In the genomic region with DNA sequence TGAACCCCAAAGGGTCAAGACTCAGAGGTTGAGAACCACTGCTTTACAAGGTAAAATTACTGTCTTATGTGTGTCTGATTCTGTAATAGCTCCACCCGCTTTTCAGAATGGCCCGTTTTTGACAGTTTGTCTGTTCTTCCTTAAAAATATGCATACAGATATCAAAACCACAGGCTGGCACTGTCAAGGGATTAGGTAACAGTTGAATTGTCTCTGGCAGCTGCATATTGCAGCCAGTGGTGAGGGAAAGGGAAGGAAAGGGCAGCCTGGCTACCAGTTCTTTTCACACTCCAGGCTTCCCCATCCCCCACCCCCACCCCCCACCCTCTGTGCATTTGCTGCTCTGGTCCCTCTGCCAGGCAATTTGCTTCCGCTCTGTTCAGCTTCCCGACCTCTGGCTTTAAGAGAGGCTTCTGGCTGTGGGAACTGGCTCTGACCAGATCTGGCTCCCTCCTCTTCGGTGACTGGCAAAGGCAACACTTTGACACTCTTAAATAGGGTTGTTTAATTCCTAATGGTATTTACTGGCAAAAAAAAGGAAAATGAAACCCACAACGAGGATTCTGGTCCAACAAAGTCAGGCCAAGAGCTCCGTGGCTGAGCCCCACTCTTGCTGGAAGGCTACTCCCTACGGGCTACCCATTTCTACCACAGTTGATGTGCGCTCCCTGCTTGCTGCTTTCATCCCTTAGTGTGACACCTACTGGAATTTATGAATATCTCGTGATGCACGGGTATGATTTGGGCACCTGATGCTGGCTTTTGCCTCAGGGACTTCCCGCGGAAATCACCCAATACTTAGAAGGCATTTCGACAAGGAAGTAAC, we compare ENCODE assay signal across 8 mouse cellular contexts. TPM values are rescaled to one million over a fixed set of nuclear protein-coding genes. Genes with fewer than 3 reads are reported as not detected.
DNase-seq lines count a peak whose midpoint lies in the region; ATAC-seq and TF ChIP-seq lines count a peak whose summit lies in the region.

No protein-coding gene starts in this region.

- no peaks in the 10 kb centered on the region for H3K9me3 ChIP-seq in limb, embryonic 15.5 days
- H3K9me3 ChIP-seq in midbrain, embryonic 15.5 days: no peaks in the 10 kb centered on the region

- no peak for ATAC-seq in cerebellum, adult (ENCODE audit: insufficient number of reproducible peaks, low FRiP score, low TSS enrichment)
- ATAC-seq in limb, embryonic 15.5 days (ENCODE audit: insufficient number of reproducible peaks, low FRiP score, low TSS enrichment, low read depth): no peak
- ATAC-seq in midbrain, embryonic 15.5 days (replicated peaks): peak; percentile 78

- DNase-seq in cerebellum, adult 2 months: peak; percentile 16 to 20
- peak; percentile 15 for DNase-seq in gastrocnemius, postnatal 25 days
- DNase-seq in kidney, adult 11 months: peak; percentile 26
- DNase-seq in testis, postnatal 14 days (ENCODE audit: low spot score): peak; percentile 6

- no peak overlapping the region for H3K27ac ChIP-seq in cerebellum, adult 2 months (ENCODE audit: insufficient read depth, low read length)
- H3K27ac ChIP-seq in bone marrow macrophage, adult 2 months (ENCODE audit: insufficient read depth, low read depth, low read length): peak overlapping the region; percentile 84
- H3K27ac ChIP-seq in limb, embryonic 15.5 days: no peak overlapping the region
- no peak overlapping the region for H3K27ac ChIP-seq in midbrain, embryonic 15.5 days

- no peaks in the 10 kb centered on the region for H3K36me3 ChIP-seq in limb, embryonic 15.5 days
- H3K36me3 ChIP-seq in midbrain, embryonic 15.5 days (replicated peaks): no peaks in the 10 kb centered on the region

- TF ChIP-seq CTCF in cerebellum, adult 2 months (IDR thresholded peaks at IDR 0.05; ENCODE audit: borderline replicate concordance, insufficient read depth, low read depth, low read length): no peak
- TF ChIP-seq CTCF in bone marrow macrophage, adult 2 months (IDR thresholded peaks at IDR 0.05; ENCODE audit: low read depth, low read length): no peak; the same call in 1 of the 2 replicates

- no peaks in the 10 kb centered on the region for H3K27me3 ChIP-seq in cerebellum, adult 2 months (ENCODE audit: control insufficient read depth, insufficient read depth, low read length)
- H3K27me3 ChIP-seq in limb, embryonic 15.5 days: peaks cover 5% of the 10 kb centered on the region; the same call in 1 of the 2 replicates
- no peaks in the 10 kb centered on the region for H3K27me3 ChIP-seq in midbrain, embryonic 15.5 days (replicated peaks)

- no peak for TF ChIP-seq POLR2A in cerebellum, adult 2 months (IDR thresholded peaks at IDR 0.05; ENCODE audit: borderline replicate concordance, insufficient read depth, low read length)
- no peak for TF ChIP-seq POLR2A in bone marrow macrophage, adult 2 months (IDR thresholded peaks at IDR 0.05; ENCODE audit: borderline replicate concordance, low read depth, low read length)

- peak overlapping the region; percentile 52; the same call in 1 of the 2 replicates for H3K9ac ChIP-seq in limb, embryonic 15.5 days
- peak overlapping the region; percentile 63; the same call in 1 of the 2 replicates for H3K9ac ChIP-seq in midbrain, embryonic 15.5 days

- 7% methylated on average over 14 of the region's 14 CpGs for WGBS in cerebellum, adult 2 months
- WGBS in limb, embryonic 15.5 days: 5% methylated on average over 14 of the region's 14 CpGs
- 7% methylated on average over 14 of the region's 14 CpGs for WGBS in midbrain, embryonic 15.5 days

- peak overlapping the region; percentile 89 for H3K4me2 ChIP-seq in limb, embryonic 15.5 days
- H3K4me2 ChIP-seq in midbrain, embryonic 15.5 days: peak overlapping the region; percentile 98

- H3K4me1 ChIP-seq in cerebellum, adult 2 months (ENCODE audit: control insufficient read depth, insufficient read depth, low read length): no peaks in the 10 kb centered on the region
- peaks cover 26% of the 10 kb centered on the region for H3K4me1 ChIP-seq in bone marrow macrophage, adult 2 months (ENCODE audit: control insufficient read depth, insufficient read depth, low read length)
- peaks cover 19% of the 10 kb centered on the region for H3K4me1 ChIP-seq in limb, embryonic 15.5 days
- H3K4me1 ChIP-seq in midbrain, embryonic 15.5 days: peaks cover 12% of the 10 kb centered on the region

- peak overlapping the region; percentile 17 for H3K4me3 ChIP-seq in cerebellum, adult 2 months (replicated peaks; ENCODE audit: insufficient read depth, low read depth, low read length)
- peak overlapping the region; percentile 82 for H3K4me3 ChIP-seq in bone marrow macrophage, adult 2 months (ENCODE audit: insufficient read depth, low read length)
- H3K4me3 ChIP-seq in limb, embryonic 15.5 days: peak overlapping the region; percentile 65
- H3K4me3 ChIP-seq in midbrain, embryonic 15.5 days: peak overlapping the region; percentile 58

RNA-seq across cellular contexts. Expression of a gene that starts 1.3 kb away (rescaled TPM):
- 22.4 and 27.1 TPM in 2 replicates for polyA plus RNA-seq in cerebellum, adult 2 months (2012; rRNA removed)
- 68.5 and 83.1 TPM in 2 replicates for polyA plus RNA-seq in bone marrow macrophage, adult 2 months (2012; ENCODE audit: insufficient read depth, insufficient read length, missing spikeins)
- total RNA-seq in gastrocnemius, postnatal 25 days (2021): 1 to 10 TPM; 4.0 to 4.2 TPM
- polyA plus RNA-seq in limb, embryonic 15.5 days (2015; fragmentation: Nextera tagmentation; extraction: Ambion mirVana): 5.5 and 6.0 TPM in 2 replicates
- polyA plus RNA-seq in midbrain, embryonic 15.5 days (2015; fragmentation: Nextera tagmentation; extraction: Ambion mirVana): 3.6 and 4.2 TPM in 2 replicates

Comparison
In these comparisons a context has a peak if more than half of its experiments do, and no peak if none do; other contexts are left out.
1. H3K4me3 ChIP-seq: peak in every context shown above with its lines; median percentile 82 in bone marrow macrophage, adult 2 months; 65 in limb, embryonic 15.5 days; 58 in midbrain, embryonic 15.5 days; 17 in cerebellum, adult 2 months.